Mouse (Mus musculus) midbrain, postnatal 0 days (tissue): ENCODE measurements around the gene Lamc2. TPM values are rescaled to one million over a fixed set of nuclear protein-coding genes. Genes with fewer than 3 reads are reported as not detected.

Experiments used
- ATAC-seq: fragments of 200-750 bp; cut with Nextera tagmentation; 2 replicates; pipeline ENCODE4 v1.8.0; 2017; ENCODE audit warnings: moderate number of reproducible peaks, mild to moderate bottlenecking, moderate TSS enrichment, moderate library complexity; ENCODE audit not compliant: low FRiP score
- DNase-seq: peaks from one replicate; pipeline ENCODE4 v3.0.0-alpha.2; 2015; ENCODE audit warnings: low spot score
- H3K27ac ChIP-seq: fragments of 300-500 bp; sonication (generic); 2 replicates; pipeline ENCODE4 v1.5.1; 2014; ENCODE audit warnings: low read depth, mild to moderate bottlenecking, low read length, mixed read lengths
- H3K27me3 ChIP-seq: fragments of 300-500 bp; sonication (generic); 2 replicates; pipeline ENCODE4 v1.6.1; 2014; ENCODE audit warnings: low read length, control low read depth, mixed read lengths; ENCODE audit not compliant: insufficient read depth
- H3K36me3 ChIP-seq: fragments of 300-500 bp; sonication (generic); 2 replicates; pipeline ENCODE4 v1.6.1; 2014; ENCODE audit warnings: low read length, control low read depth, mixed read lengths; ENCODE audit not compliant: insufficient read depth
- H3K4me1 ChIP-seq: fragments of 300-500 bp; sonication (generic); 2 replicates; pipeline ENCODE4 v1.6.1; 2014; ENCODE audit warnings: mild to moderate bottlenecking, control low read depth, antibody characterized with exemption, low read length, mixed read lengths; ENCODE audit not compliant: insufficient read depth
- H3K4me2 ChIP-seq: fragments of 300-500 bp; sonication (generic); 2 replicates; pipeline ENCODE4 v1.6.1; 2014; ENCODE audit warnings: low read depth, mild to moderate bottlenecking, low read length, mixed read lengths; ENCODE audit not compliant: poor library complexity, severe bottlenecking
- H3K4me3 ChIP-seq: fragments of 300-500 bp; sonication (generic); 2 replicates; pipeline ENCODE4 v1.5.1; 2014; ENCODE audit warnings: low read depth, mild to moderate bottlenecking, low read length, moderate library complexity
- H3K9ac ChIP-seq: fragments of 300-500 bp; sonication (generic); replicated peaks from 2 replicates; pipeline ENCODE4 v1.6.1; 2014; ENCODE audit warnings: mild to moderate bottlenecking, low read length, moderate library complexity, mixed read lengths; ENCODE audit not compliant: poor library complexity, severe bottlenecking
- H3K9me3 ChIP-seq: fragments of 300-500 bp; sonication (generic); 2 replicates; pipeline ENCODE4 v1.6.1; 2016; ENCODE audit warnings: low read length, control low read depth
- CTCF ChIP-seq: IDR thresholded peaks from 2 replicates; pipeline ENCODE4 v1.5.1; 2016; ENCODE audit warnings: antibody characterized with exemption, mild to moderate bottlenecking
- WGBS: fragments of 180-500 bp; shearing (Covaris S2); extraction: QIAGEN DNeasy Blood & Tissue Kit; methylation state at CpG from one replicate; pipeline ENCODE4 v1.1.7; 2014; 5-methylcytosine and 5-hydroxymethylcytosine counted together
- polyA plus RNA-seq: library from polyadenylated mRNA; unstranded; fragments of >200 nt; fragmentation: Nextera tagmentation; extraction: Ambion mirVana; gene quantifications from 2 replicates; pipeline ENCODE4 v1.2.1, GENCODE M21; 2015
- total RNA-seq: library from RNA; depleted of rRNA; stranded (reverse); fragments of >200 nt; gene quantifications from 2 replicates; pipeline ENCODE4 v1.2.3, GENCODE M21; 2014

Gene Lamc2
- total and polyA plus RNA-seq, 2 experiments from 2014 or later, result 5.0 to 7.6 TPM

- Histone ChIP-seq H3K4me1 (no peaks in the 10 kb centered on the region), H3K4me3 (no peak overlapping the region), H3K36me3 (no peaks in the 10 kb centered on the region), H3K27ac (no peak overlapping the region), H3K27me3 (no peaks in the 10 kb centered on the region), H3K9ac (no peak overlapping the region), H3K4me2 (no peak overlapping the region), H3K9me3 (no peaks in the 10 kb centered on the region)
- ATAC-seq (no peak), DNase-seq (no peak)
- WGBS, result 32% methylated on average over 8 of the region's 8 CpGs
- no peak for TF ChIP-seq CTCF
These were observed 45.5 kb downstream of the Lamc2 start for GRCm38 (mm10) chr1:153140747-153141228.

- Histone ChIP-seq H3K36me3 (no peaks in the 10 kb centered on the region), H3K4me1 (no peaks in the 10 kb centered on the region), H3K4me3 (no peak overlapping the region), H3K27me3 (no peaks in the 10 kb centered on the region), H3K27ac (no peak overlapping the region), H3K9me3 (no peaks in the 10 kb centered on the region), H3K9ac (no peak overlapping the region), H3K4me2 (no peak overlapping the region)
- no peak for ATAC-seq
- WGBS, result 70% methylated on average over 11 of the region's 11 CpGs
- no peak for DNase-seq
- TF ChIP-seq CTCF, result no peak
These were observed 46.0 kb downstream of the Lamc2 start for GRCm38 (mm10) chr1:153140265-153140664.

GRCm38 (mm10) chr1:153139635-153140034 lies 46.6 kb downstream of the Lamc2 start:
- no peak overlapping the region for H3K9ac ChIP-seq
- H3K4me1 ChIP-seq, result no peaks in the 10 kb centered on the region
- no peaks in the 10 kb centered on the region for H3K9me3 ChIP-seq
- no peaks in the 10 kb centered on the region for H3K36me3 ChIP-seq
- WGBS, result 89% methylated on average over 7 of the region's 7 CpGs
- no peak for DNase-seq
- no peak overlapping the region for H3K4me2 ChIP-seq
- no peak overlapping the region for H3K27ac ChIP-seq
- H3K27me3 ChIP-seq, result no peaks in the 10 kb centered on the region
- no peak overlapping the region for H3K4me3 ChIP-seq
- no peak for TF ChIP-seq CTCF
- ATAC-seq, result no peak

DNA sequence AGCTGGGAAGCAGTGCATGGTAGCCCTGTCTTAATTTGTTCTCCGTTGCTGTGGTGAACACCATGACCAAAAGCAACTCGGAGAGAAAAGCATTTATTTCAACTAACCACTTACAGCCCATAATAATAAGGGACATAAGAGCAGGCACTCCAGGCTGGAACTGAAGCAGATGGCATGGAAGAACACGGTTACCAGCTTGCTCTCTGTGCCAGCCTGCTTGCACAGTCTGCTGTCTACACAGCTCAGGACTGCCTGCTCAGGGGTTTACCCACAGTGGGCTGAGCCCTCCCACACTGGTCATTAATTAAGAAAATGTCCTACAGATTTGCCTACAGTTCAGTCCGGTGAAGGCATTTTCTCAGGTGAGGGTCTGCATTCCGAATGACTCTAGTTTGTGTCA lies 47.8 kb downstream of the Lamc2 start:
- no peak overlapping the region for H3K9ac ChIP-seq
- no peak overlapping the region for H3K4me2 ChIP-seq
- no peaks in the 10 kb centered on the region for H3K27me3 ChIP-seq
- DNase-seq, result peak; percentile 18
- H3K9me3 ChIP-seq, result no peaks in the 10 kb centered on the region
- no peak for TF ChIP-seq CTCF
- H3K4me1 ChIP-seq, result no peaks in the 10 kb centered on the region
- no peak overlapping the region for H3K4me3 ChIP-seq
- H3K27ac ChIP-seq, result no peak overlapping the region
- no peaks in the 10 kb centered on the region for H3K36me3 ChIP-seq
- 64% methylated on average over 5 of the region's 5 CpGs for WGBS
- no peak for ATAC-seq

DNA sequence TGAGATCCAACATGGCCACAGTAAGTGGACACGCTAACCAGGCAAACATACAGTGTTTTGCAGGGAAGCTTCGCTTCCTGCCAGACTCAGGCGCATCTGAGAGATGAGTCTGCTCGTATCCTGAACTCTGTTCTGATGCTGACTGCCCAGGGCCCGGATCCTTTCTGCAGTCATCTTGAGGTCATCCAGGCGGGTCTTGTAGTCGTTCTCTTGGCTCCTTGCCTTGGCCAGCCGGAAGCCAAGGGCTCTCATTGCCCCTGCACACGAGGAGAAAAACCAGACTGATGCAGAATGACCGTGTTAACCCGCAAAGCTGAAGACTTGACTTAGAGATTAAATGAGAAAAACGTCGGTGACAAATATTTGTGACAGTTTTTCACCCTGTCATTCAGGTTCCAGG lies 49.6 kb downstream of the Lamc2 start:
- ATAC-seq, result no peak
- no peak for DNase-seq
- Histone ChIP-seq H3K9me3 (no peaks in the 10 kb centered on the region), H3K4me1 (no peaks in the 10 kb centered on the region), H3K4me3 (no peak overlapping the region), H3K9ac (no peak overlapping the region), H3K4me2 (no peak overlapping the region), H3K27me3 (no peaks in the 10 kb centered on the region), H3K36me3 (no peaks in the 10 kb centered on the region), H3K27ac (no peak overlapping the region)
- no peak for TF ChIP-seq CTCF
- WGBS, result 85% methylated on average over 13 of the region's 13 CpGs

DNA sequence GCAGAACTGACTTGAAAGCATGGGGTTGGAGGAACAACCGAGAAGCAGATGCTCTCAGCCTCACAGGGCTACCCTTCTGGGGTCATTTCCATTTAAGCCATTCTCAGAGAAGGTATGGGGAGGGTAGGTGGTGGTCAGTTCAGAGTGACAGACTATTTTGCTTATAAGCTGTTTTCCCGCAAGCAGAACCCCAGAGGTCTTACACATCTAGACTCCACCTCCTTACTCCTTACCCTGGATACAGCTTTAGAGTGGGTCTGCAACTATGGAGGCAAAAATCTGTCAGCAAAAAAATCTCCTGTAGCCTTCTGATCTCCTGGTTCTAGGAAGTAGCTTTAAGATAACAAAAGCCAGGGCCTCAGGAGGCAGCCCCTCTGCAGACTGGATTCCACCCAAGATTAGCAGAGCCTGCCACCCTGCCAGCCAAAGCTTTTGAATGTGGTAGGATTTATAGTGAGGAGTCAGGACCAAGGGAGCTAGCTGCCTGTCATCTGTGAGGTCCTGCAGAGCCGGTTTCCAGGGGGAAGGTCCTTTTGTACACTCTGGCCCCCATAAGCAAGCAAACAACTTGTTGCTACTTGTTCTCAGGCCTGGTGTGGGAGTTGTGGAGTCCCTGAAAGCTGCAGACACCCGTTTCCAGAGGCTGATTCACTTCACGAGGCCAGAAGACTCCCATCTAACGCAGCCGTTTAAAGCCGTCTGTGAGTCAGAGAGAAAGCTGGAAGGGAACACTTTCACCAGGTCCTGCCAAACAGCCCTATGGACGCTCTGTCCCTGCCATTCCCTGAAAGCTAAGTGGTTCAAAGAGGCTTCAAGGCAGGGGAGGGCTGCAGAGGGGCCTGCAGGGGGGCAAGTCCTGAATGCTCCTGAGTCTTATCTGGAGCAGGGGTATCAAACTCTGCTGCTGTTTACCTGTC lies 52.1 kb downstream of the Lamc2 start:
- no peaks in the 10 kb centered on the region for H3K36me3 ChIP-seq
- no peak overlapping the region for H3K9ac ChIP-seq
- no peaks in the 10 kb centered on the region for H3K9me3 ChIP-seq
- no peak for TF ChIP-seq CTCF
- H3K4me2 ChIP-seq, result no peak overlapping the region
- 0 out of 2 replicates have a peak overlapping the region, but pooled peaks have one; percentile 21 for H3K27ac ChIP-seq
- H3K27me3 ChIP-seq, result no peaks in the 10 kb centered on the region
- peak; percentile 57 for DNase-seq
- H3K4me3 ChIP-seq, result no peak overlapping the region
- H3K4me1 ChIP-seq, result no peaks in the 10 kb centered on the region
- ATAC-seq, result 0 out of 2 replicates have a peak, but pooled peaks have one; percentile 20
- WGBS, result 16% methylated on average over 9 of the region's 9 CpGs
